Mouse (Mus musculus) layer of hippocampus, adult 11-12 months (tissue): ENCODE data around the gene Alpl.

ENCODE experiments used
- DNase-seq: peaks from one replicate; pipeline ENCODE4 v3.0.0; 2022; ENCODE audit warnings: low spot score

Alpl gene

DNA sequence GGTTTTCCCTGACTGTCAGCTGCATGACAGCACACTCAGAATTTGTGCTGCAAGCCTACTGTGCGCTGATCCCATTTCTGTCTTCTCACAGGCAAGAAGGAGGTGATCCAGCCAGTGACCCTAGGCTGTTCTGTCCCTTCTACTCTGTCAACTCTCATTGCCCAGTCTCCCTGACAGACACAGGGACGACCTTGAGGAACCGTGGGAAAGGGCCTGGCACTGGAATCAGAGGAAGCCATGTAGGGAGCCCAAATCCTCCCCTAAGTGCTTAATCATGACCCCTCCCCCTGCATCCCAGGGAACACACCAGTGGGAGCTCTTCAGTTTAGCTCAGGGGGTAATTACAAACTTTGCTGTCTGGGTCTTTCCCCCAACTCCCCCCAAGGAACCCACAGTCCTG, 58.4 kb downstream of the Alpl start:
- no peak for DNase-seq

DNA sequence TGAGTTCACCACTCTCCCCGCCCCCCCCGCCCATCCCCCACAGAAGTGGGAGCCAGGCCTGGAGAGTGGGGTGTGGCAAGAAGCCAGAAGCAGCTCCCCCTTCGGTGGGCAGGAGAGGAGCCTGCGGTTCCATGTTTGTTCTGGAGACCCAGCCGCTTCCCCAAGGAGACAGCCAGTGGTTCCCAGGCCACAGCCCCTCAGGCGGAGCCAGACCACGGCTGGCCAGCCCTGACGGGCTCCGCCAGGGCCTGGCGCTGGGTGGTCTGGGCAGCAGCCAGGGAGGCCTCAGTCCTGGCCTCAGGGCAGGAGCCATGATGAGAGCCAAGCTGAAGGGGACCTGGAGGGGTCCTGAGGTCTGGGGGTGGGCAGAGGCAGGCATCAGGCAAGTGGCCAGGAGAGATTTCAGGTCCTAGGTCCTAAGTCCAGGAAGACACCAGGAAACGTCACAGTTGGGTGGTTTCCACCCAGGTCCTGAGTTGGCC, 59.9 kb downstream of the Alpl start:
- no peak for DNase-seq

DNA sequence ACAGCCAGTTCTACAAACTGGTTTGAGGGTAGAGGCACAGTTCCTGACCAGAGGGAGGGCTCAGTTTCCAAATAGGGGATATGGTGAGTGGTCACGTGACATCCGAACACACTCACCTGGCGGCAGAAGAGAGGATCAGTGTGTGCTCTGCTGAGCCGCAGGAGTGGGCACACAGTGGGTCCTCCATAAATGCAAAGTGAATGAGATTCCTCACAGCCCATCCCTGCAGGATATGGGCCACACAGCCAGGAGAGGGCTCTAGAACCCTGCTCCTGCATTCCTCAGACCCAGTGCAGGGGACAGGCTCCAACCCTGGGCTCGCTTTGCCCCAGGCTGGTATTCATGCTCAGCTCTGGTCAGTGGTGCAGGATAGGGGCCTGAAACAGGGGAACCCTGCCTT, 62.7 kb downstream of the Alpl start:
- DNase-seq = no peak

DNA sequence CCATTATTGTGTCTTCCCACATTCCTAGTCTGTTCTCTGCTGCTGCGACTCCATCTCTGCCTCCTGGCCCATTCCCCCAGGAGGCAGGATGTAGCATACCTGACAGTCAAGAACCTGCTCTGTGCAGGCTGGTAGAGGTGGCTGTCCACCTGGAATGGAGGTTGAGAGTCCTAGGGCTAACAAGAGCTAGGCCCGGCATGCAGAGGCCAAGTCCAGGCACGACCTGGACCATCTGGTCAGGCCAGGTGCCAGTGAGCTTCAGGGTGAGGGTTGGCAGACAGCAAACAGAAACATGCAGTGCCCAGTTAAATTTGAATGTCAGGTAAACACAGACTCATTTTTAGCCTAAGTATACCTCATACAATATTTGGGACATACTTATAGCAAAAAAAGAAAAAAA, 63.2 kb downstream of the Alpl start:
- no peak for DNase-seq

DNA sequence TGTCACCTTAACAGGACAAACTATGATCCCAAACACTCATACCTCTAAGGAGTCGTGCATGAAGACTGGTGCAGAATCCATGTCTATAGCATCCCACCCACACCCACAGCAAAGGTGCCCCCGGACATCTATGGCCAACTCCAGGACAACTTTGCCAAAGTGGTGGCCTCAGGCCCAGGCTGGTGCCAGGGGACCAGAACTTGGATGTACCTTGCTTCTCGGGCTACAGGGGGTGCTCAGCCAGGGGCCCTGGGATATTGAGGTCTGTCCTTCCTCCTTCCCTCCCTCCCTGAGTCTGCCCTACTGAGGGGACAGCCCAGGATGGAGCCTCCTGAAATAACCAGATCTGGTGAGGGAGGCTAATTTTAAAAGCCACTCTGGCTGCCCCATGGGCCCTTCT, 63.8 kb downstream of the Alpl start:
- no peak for DNase-seq

DNA sequence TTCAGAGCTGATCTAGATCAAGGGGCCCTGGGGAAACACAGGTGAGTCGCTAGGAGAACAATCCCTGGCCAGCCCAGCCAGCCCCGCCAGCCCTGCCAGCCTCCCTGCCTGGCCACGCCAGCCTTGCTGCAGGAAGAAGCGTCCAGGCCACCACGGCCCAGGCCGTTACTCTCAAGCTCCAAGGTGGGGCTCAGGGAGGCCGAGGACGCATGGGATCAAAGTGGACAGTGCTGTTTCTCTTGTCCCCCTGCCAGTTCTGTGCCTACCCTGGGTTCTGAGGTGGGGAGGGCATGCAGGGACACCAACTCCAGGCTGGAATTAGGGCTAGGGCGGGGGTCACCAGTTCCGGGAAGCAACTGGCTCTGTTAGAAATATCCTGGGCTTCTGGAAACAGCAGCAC, 64.3 kb downstream of the Alpl start:
- no peak for DNase-seq

DNA sequence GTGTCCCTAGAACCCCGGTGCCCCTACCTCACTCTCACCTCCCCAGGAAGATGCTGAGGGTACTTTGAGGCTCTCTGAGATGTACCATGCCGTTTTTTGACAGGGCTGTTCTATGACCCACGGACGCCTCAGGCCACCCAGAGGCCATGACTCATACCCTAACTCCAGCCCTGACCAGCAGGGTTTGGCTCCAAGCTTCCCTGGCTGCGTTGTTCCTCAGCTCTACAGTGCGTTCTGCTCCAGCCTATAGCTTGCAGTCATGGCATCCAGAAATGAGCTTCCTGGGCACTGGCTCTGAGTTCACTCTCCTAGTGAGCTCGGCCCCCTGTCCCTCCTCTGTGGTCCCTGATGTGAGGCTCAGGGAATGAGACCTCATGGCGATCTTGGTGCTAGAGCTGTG, 65.4 kb downstream of the Alpl start:
- no peak for DNase-seq

DNA sequence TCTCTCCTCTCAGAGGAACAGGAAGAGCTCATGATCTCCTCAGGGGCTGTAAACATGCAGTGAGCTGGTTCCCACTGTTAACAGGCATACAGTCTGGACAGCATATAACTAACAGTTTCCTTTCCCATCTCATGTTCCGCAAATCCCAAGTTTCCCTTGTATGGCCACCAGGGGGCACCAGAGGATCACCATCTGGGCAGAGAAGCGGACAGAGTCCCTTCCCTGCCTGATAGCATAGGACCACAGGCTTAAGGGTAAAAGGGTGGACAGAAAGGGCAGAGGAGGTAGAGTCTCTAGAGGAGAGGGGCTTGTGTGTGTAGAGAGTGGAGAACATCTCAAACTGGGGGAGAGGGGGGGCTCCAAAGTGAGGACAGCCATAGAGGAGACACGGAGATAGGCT, 66.0 kb downstream of the Alpl start:
- DNase-seq = peak; percentile 90

DNA sequence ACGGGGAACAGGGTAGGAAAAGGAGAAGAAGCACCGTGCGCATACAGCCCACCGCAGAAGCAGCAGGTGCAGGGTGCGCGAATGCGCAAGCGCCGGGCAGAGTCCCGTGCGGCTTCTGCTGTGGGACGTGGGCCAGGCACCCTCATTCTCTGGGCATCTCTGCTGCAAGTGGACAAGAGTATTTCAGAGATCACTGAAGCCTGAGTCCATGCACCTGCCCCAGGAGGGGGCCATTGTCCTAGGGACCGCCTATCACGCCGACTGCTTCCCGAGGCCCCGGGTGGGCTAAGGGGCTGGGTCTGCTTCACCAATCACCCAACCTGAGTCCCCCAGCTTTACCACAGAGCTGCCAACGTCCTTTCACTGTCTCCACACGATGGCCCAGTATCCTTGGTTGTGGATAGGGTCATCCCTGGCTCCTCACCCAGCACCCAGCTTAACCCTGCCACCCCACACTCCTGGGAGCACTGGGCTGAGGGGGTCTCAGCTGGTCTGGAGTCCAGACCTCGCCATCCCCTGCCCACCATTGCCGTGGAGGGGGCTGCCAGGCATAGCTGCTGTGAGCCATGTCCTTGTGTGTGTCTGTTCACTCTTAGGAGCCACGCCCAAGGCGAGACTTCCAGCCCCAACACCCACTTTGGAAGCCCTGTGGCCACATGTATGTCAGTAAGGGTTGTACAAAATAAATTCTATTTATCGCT, 66.9 kb downstream of the Alpl start:
- DNase-seq = no peak

DNA sequence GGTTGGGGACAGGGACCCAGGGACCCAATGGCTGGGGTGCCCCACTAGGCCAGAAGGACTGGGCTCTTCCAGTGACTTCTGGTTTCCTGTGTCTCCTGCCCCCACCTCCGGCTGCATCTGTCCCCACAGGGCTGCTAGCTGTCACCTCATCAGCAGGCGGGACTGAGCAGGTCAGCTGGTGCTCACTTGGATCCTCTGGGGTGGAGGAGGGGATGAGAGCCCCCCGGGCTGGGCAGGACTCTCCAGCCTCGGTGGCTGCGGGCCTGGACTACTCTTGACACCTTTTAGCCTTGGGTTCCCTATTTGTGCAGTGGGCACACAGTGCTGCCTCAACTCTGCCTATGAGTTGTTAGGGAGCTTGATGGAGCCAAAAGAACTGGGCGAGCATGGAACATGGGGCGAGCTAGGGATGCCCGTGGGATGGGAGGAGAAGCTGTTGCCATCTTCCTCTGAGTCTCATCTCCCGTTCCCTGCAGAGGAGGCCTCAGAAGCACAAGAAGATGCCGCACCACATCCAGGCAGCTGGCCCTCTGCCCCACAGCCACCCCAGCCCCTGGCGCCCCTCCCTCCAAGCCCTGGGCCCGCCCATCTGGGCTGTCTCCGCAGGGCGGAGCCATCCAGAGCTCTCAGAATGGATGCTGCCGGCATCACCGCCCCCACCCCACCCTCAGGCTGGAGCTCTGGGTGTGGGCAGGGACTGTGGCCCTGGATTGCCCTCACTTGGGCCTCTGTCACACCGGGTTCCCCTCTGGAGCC, 67.6 kb downstream of the Alpl start:
- peak; percentile 44 for DNase-seq

DNA sequence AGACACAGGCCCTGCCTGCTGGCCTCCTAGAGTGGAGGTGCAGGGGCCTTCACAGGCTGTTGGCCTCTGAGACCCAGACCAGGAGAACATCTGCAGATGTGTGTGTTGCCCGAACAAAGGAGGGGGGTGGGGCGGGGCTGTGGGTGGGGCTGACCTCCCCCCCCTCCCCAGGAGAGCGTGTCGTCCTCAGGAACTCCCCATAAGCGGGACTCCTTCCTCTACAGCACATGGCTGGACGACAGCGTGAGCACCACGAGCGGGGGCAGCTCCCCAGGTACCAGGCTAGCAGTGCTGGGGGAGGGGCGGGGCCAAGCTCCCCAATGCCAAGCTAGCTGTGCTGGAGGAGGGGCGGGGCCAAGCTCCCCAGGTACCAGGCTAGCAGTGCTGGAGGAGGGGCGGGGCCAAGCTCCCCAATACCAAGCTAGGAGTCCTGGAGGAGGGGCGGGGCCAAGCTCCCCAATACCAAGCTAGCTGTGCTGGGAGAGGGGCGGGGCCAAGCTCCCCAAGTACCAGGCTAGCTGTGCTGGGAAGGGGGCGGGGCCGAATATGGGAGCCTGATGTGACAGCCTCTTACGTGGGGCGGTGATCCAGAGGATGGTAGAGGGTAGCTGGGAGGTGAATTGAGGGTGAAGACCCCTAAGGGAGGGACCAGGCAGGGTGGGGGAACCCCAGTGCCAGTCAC, 68.5 kb downstream of the Alpl start:
- no peak for DNase-seq

DNA sequence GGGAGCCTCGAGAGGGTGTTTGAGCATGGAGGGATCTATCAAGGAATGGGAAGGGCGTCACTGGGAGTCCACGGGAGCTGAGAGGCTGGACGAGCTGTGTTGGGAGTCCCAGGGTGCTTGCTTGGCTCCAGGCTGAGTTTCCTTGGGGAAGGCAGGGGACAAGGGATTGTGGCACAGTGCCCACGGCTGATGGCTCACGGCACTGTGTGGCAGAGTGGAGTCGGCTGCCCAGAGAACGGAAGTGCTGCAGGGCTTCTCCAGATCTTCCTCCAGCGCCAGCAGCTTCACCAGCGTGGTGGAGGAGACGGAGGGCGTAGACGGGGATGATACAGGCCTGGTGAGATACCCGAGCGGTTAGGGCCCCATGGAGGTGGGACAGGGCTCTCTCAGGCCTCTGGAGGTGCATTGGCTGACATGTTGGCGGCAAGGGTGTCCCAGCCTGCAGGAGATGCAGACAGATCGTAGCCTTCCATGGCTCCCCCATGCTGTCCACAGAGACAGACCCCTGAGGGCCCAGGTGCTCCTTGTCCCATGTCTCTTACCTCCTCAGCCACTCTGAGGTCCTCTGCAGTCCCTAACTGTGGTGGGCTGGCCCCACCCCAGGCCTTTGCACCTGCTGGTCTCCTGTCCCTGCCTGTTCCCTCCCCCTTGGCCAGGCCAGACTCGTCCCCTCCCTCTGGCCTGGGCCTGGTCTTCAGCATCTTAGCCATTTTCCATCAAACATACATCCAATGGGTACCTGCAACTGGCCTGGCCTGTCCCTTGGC, 69.3 kb downstream of the Alpl start:
- no peak for DNase-seq

DNA sequence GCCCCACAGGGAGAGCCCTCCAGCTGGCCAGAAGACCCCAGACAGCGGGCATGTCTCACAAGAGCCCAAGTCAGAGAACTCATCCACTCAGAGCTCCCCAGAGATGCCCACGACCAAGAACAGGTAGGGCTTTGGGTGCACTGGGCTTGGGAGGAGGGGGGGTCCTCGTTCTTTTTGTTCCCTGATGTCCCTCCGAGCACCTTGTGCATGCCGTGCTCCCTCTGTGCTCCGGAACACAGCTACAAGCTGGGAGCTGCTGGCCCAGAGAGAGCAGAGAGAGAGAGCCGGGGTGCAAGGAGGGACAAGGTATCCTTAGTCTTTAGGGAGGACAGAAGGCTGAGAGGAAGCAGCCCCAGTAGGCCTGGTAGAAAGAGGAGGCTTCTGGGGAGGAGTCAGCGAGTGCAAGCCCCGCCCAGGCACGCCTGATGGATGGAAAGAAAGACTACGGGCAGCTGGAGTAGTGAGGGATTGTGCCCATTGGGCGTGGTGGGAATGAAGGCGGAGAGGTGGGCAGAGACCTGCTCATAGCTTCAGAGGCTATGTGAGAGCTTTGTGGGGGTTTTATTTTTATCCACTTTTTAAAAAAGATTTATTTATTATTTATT, 70.5 kb downstream of the Alpl start:
- no peak for DNase-seq

DNA sequence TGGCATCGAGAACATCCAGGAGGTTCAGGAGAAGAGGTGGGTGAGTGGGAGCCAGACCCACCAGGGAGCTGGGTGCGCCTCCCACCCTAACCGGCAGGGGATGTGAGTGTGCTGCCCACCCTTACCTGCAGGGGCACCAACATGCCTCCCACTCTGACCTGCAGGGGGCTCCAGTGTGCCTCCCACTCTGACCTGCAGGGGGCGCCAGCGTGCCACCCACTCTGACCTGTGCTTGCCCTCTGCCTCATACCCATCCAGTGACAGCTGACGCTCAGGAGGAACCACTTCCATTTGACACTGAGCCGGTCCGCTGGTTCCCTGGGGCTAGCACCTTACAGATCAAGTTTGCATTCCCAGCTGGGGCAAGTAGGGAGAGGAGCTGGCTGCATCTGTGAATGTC, 71.4 kb downstream of the Alpl start:
- peak; percentile 73 for DNase-seq

DNA sequence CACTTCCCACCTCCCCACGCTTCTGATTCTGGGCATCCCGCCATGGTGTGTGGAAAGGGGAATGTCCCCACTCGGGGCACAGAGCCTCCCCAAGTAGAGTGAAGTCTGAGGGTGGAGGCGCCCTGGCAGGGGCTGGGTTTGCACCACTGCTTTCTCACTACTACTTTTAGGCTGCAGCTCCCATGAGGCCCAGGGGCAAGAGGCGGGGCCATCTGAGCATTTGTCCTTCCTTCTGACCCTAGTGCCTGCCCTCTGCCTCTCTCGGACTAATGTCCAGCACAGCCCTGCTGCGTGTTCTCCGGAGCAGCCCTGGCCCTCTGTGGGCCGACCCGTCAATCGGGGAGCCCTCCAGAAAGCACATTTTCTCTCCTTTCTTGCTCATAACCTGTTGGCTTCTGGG, 72.0 kb downstream of the Alpl start:
- DNase-seq = no peak

DNA sequence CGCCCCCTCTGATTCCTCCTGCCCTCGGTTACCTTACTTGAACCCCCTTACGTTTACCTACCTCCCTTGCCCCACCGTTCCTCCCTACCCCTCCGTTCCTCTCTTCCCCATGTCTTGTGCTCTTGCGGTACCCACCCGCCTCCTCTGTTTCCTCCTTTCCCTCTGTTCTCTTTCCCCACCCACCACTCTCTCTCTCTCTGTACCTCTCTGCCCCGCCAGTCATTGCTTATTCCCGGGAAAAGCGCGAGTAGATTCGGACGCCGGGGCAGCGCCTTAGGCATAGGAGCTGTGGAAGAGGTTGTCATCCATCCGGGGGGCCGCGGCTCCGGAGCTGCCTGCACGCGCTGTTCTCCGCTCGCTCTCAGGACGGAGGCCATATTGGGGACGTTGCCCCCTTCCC, 72.7 kb downstream of the Alpl start:
- no peak for DNase-seq

DNA sequence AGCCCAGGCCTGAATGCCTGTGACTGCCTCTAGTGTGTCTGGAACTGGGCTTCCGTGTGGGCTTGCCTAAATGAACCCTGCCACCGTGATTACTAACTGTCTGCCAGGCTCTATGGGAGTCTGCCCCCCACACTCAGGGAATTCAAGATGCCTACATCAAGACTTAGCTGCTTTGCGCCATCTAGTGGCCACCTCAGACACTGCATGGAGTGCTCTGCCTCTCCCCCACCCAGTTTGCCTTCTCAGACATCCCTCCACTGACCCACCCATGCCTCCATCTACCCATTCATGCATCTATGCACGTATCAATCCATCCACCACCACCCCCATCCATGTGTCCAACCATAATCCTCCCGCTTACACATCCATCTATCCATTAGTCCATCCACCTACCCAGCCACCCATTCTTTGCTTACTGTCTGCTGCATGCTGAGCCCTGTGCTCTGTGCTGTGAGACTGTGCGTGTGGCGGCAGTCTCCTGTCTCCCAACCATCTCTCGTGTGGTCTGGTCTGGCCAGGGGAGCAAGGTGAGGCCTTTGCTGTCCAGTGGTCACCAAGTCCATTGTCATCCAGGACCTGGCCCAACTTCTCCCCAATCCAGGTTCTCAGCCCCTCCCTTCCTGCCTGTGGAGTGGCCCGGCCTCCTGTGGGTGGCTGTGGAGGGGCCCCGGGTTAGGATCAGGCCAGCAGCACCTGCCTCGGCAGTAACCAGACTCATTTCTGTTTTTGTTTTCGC, 73.3 kb downstream of the Alpl start:
- peak; percentile 87 for DNase-seq

DNA sequence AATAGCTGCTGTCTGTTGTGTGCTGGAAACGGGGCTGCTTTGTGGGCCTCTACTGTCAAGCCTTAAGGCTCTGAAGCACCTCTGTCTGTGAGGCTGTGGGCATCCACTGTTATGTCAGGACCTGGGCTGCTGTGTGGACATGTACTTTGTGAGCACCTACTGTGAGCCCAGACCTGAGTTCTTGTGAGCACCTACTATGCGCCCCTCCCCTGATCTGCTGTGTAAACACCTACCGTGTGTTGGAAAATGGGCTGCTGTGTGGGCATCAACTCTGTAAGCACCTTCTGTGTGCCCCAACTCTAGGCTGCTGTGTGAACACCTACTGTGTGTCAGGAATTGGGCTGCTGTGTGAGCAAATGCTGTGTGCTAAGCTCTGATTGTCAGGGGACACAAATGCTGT, 74.0 kb downstream of the Alpl start:
- DNase-seq = no peak

DNA sequence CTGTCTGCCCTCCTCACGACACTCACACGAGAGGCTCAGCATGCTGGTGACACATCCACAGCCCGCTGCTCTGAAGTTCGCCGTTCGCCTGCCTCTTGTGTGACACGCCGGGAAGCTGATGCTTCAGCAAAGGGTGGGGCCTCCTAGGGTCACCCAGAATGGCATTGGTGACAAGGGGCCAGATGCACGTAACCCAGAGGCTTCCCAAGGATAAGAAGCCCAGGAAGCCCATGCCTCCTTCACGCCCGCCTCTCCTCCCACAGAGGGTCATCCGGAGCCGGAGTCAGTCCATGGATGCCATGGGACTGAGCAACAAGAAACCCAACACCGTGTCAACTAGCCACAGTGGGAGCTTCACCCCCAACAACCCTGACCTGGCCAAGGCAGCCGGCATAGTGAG, 74.6 kb downstream of the Alpl start:
- DNase-seq = no peak

DNA sequence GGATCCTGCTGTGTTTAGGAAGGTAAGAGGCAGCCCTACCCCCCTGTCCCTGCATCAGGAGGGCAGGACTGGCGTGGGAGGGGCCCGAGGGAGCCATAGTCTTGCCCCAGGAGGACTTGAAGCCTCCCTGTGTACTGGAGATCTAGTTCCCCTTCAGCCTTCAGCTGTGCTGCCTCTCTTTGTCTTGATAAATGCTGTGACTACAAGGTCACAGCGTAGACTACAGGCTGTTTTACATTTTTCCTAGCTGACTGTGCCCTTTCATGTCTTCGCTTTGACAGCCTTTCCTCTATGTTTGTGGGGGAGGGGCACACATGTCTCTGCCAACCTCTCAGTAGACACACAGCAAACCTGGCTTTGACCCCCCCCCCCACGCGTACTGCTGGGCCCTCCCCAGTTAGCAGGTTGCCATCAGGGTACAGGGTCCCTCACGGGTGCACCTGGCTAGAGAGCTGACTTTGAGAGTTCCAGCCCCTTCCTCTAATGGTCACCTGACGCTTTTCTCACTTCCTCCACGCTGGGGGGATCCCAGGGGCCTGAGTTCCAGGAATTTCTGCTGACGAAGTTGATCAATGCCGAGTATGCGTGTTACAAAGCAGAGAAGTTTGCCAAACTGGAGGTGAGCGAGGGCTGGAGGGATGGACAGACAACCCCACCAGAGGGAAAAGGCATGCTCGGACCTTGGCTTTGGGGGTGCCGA, 76.7 kb downstream of the Alpl start:
- DNase-seq = no peak

DNA sequence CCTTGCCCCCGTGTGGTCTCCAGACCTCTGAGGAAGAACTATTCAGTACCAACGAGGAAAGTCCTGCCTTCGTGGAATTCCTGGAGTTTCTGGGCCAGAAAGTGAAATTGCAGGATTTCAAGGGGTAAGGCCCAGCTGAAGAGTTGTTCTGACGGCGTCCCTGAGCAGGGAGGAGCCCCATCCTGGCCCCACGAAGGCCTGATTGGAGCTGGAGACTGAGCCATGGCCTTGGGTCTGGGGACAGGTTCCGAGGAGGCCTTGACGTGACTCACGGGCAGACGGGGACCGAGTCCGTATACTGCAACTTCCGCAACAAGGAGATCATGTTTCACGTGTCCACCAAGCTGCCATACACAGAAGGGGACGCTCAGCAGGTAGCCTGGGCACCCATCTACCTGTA, 78.5 kb downstream of the Alpl start:
- DNase-seq = no peak
